Mouse (Mus musculus) stomach, embryonic 14.5 days (tissue): ENCODE measurements around the gene Large2. TPM values are rescaled to one million over a fixed set of nuclear protein-coding genes. Genes with fewer than 3 reads are reported as not detected.

Experiments
- ATAC-seq: fragments of 200-750 bp; cut with Nextera tagmentation; 2 replicates; pipeline ENCODE4 v1.8.0; 2017; ENCODE audit warnings: low read depth, moderate TSS enrichment; ENCODE audit not compliant: insufficient number of reproducible peaks, insufficient read depth, low FRiP score
- H3K27ac ChIP-seq: fragments of 300-500 bp; sonication (generic); 2 replicates; pipeline ENCODE4 v1.5.1; 2014; ENCODE audit warnings: mild to moderate bottlenecking, low read length, moderate library complexity, mixed read lengths
- H3K27me3 ChIP-seq: fragments of 300-500 bp; sonication (generic); 2 replicates; pipeline ENCODE4 v1.6.1; 2014; ENCODE audit warnings: low read length, control low read depth, mixed read lengths; ENCODE audit not compliant: control insufficient read depth, insufficient read depth
- H3K36me3 ChIP-seq: fragments of 300-500 bp; sonication (generic); 2 replicates; pipeline ENCODE4 v1.6.1; 2014; ENCODE audit warnings: mild to moderate bottlenecking, control low read depth, low read length, moderate library complexity, mixed read lengths; ENCODE audit not compliant: control insufficient read depth, insufficient read depth
- H3K4me1 ChIP-seq: fragments of 300-500 bp; sonication (generic); 2 replicates; pipeline ENCODE4 v1.6.1; 2014; ENCODE audit warnings: low read length, control low read depth, mixed read lengths; ENCODE audit not compliant: control insufficient read depth, insufficient read depth
- H3K4me2 ChIP-seq: fragments of 300-500 bp; sonication (generic); replicated peaks from 2 replicates; pipeline ENCODE4 v1.6.1; 2014; ENCODE audit warnings: low read depth, low read length, control low read depth
- H3K4me3 ChIP-seq: fragments of 300-500 bp; sonication (generic); 2 replicates; pipeline ENCODE4 v1.5.1; 2014; ENCODE audit warnings: low read depth, low read length, control low read depth
- H3K9ac ChIP-seq: fragments of 300-500 bp; sonication (generic); replicated peaks from 2 replicates; pipeline ENCODE4 v1.6.1; 2014; ENCODE audit warnings: low read depth, mild to moderate bottlenecking, control low read depth, low read length, moderate library complexity, mixed read lengths
- H3K9me3 ChIP-seq: fragments of 300-500 bp; sonication (generic); 2 replicates; pipeline ENCODE4 v1.6.1; 2016; ENCODE audit warnings: low read depth, low read length, control low read depth; ENCODE audit not compliant: control insufficient read depth
- WGBS: fragments of 180-500 bp; shearing (Covaris S2); extraction: QIAGEN DNeasy Blood & Tissue Kit; methylation state at CpG from one replicate; pipeline ENCODE4 v1.1.7; 2014; 5-methylcytosine and 5-hydroxymethylcytosine counted together
- polyA plus RNA-seq: library from polyadenylated mRNA; unstranded; fragments of >200 nt; fragmentation: Nextera tagmentation; extraction: Ambion mirVana; gene quantifications from 2 replicates; pipeline ENCODE4 v1.2.1, GENCODE M21; 2014

Gene Large2
- polyA plus RNA-seq, 1 experiment from 2014 or later: 14.8 TPM

DNA sequence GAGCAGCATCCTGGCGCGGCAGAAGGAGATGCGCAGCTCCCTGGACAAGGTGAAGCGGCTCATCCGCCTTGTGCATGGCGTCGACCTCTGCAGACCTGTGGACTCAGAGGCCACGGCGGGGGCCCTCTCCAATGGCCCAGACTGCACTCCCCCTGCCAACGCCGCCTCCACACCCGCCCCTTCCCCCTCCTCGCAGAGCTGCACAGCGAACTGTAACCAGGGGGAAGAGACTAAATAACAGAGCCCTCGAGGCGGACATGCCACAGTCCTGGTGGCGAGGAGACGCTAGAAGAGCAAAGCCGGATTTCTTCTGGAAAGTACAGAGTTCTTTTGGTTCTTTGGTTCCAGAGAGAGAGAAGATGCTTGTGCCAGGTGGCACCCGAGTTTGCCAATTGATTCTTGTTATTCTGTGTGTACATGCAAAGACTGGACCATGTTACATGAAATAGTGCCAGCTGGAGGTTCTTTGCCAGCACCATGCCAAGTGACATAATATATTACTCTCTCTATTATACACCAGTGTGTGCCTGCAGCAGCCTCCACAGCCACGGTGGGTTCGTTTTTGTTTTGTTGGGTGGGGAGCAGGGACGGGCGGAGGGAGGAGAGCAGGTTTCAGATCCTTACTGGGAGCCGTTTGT is 14.4 kb downstream of the Large2 start:
- Histone ChIP-seq H3K27me3 (no peaks in the 10 kb centered on the region), H3K27ac (no peak overlapping the region), H3K4me2 (no peak overlapping the region), H3K4me1 (no peaks in the 10 kb centered on the region), H3K36me3 (peaks cover 34% of the 10 kb centered on the region), H3K4me3 (no peak overlapping the region), H3K9ac (no peak overlapping the region), H3K9me3 (no peaks in the 10 kb centered on the region)
- 73% methylated on average over 25 of the region's 25 CpGs for WGBS
- no peak for ATAC-seq

DNA sequence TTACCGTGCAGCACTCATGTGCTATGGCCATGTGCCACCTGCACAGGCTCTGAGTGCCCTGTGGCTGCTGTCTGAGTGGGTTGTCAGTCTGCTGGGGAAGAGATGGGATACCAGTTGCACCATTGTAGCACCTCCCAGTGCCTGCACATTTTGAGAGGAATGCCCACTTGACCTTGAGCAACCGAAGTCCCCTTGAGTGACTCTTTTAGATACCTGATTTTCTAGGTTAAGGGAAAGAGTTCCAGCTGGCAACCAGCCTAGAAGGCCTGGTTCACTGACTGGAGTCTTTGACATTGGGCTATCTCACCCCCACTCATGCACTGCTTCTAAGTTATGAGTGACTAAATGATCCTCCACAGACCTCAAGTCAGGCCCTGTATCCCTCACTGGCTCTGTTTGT is 15.4 kb downstream of the Large2 start:
- no peaks in the 10 kb centered on the region for H3K4me1 ChIP-seq
- H3K27ac ChIP-seq: no peak overlapping the region
- H3K4me3 ChIP-seq: no peak overlapping the region
- no peak for ATAC-seq
- 85% methylated on average over 2 of the region's 2 CpGs for WGBS
- H3K9ac ChIP-seq: no peak overlapping the region
- H3K9me3 ChIP-seq: no peaks in the 10 kb centered on the region
- peaks cover 33% of the 10 kb centered on the region for H3K36me3 ChIP-seq
- no peaks in the 10 kb centered on the region for H3K27me3 ChIP-seq
- no peak overlapping the region for H3K4me2 ChIP-seq

DNA sequence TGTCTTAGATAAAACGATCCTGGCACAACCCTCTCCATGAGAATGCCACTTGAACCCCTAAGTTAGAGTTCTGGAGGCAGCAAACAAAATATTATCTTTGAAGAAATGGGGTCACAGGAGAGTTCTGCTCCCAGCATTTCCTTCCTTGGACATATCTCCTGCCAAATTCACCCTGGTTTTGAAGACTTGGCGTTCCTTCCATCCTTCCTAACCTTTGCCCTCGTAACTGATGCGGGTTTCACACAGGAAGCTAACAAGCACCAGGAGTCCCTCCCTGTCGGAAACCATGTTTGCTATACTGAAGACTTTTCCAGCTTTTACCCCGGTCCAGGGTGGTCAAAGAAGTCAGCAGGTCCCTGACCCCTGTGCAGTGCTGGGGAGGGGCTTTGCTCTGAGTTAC is 20.4 kb downstream of the Large2 start:
- no peak overlapping the region for H3K9ac ChIP-seq
- H3K27ac ChIP-seq: no peak overlapping the region
- peaks cover 52% of the 10 kb centered on the region for H3K36me3 ChIP-seq
- H3K9me3 ChIP-seq: no peaks in the 10 kb centered on the region
- no peak overlapping the region for H3K4me3 ChIP-seq
- no peak overlapping the region for H3K4me2 ChIP-seq
- H3K27me3 ChIP-seq: no peaks in the 10 kb centered on the region
- no peak for ATAC-seq
- no peaks in the 10 kb centered on the region for H3K4me1 ChIP-seq
- WGBS: 49% methylated on average over 6 of the region's 6 CpGs

DNA sequence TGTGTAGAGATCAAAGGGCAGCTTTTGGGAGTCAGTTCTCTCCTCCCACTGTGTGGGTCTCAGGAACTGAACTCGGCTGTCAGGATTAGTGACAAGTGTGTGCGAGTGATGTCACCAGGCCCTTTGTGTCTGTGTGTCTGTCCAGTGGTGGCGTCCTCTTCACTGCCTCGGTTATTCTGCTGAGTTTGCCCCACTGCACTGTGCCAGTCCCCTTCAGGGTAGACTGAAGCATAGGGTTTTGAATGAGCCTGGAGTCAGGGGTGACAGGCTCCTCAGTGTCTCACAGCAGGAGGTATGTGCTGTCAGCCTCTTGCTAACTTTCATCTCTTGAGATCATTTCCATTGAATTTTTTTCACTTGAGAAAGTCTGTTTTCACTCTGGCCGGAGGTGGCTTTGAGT is 21.3 kb downstream of the Large2 start:
- WGBS: 83% methylated on average over 5 of the region's 5 CpGs
- H3K4me1 ChIP-seq: no peaks in the 10 kb centered on the region
- H3K36me3 ChIP-seq: peaks cover 53% of the 10 kb centered on the region
- H3K9me3 ChIP-seq: no peaks in the 10 kb centered on the region
- no peak overlapping the region for H3K4me3 ChIP-seq
- H3K9ac ChIP-seq: no peak overlapping the region
- H3K27me3 ChIP-seq: no peaks in the 10 kb centered on the region
- H3K4me2 ChIP-seq: no peak overlapping the region
- ATAC-seq: no peak
- no peak overlapping the region for H3K27ac ChIP-seq

DNA sequence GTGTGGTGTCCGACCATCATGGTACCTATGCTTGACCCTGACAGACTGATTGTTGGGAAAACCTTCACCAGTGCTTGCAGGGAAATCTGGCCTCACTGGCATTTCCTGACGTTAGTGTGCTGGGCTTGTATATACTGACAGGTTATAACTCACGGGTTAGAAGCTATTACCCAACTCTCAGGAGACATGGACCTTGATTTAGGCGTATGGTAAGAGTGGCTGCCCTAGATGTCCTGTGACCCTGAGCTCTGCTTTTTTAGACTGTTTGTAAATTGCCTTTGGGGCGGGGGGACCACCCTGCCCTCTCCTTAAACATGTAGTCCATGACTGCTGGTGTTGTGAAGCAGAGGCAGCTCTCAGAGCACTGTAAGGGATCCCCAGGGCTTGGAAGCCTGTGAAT is 24.0 kb downstream of the Large2 start:
- no peaks in the 10 kb centered on the region for H3K4me1 ChIP-seq
- H3K27ac ChIP-seq: no peak overlapping the region
- H3K36me3 ChIP-seq: peaks cover 47% of the 10 kb centered on the region

DNA sequence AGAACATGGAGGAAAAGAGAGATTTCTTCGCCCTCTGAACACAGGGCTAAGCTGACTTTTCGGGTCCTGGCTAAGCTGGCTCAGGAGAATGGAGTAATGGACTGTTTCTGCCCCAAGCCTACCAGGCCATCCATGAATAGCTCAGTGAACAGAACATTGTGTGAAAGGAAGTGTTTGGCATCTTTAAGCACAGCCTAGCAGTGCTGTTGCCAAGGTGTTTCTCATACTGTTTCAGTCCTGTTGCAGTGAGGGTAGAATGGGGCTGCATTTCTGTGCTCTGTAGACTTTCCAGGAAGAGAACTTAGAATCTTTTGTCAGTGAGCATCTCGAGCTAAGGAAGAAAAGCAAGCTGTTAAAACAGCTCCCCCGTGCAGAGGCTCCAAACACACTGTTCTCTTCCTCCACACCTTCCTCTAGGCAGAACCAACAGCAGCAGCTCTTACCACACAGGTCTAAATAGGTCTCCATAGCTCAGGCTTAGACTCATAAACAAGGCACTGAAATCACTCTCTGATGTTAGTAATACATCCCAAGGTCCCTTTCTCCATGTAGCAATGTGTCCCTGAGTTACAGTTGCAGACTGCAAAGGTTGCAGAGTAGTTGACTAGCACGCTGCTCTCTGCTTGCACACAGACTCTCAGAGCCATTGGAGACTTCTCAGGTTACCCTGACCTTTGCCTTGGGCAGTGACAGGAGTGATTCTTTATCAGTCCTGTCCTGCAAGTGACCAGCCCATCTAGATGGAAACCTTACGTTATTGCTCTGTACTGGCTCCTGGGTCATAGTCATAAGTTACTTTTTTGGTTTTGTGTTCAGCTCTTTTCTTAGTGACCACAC is 24.9 kb downstream of the Large2 start:
- no peak overlapping the region for H3K4me2 ChIP-seq
- WGBS: 60% methylated on average over 6 of the region's 6 CpGs
- H3K27me3 ChIP-seq: no peaks in the 10 kb centered on the region
- no peak overlapping the region for H3K27ac ChIP-seq
- H3K36me3 ChIP-seq: peaks cover 53% of the 10 kb centered on the region
- no peak for ATAC-seq
- H3K4me3 ChIP-seq: no peak overlapping the region
- H3K9me3 ChIP-seq: no peaks in the 10 kb centered on the region
- no peak overlapping the region for H3K9ac ChIP-seq
- no peaks in the 10 kb centered on the region for H3K4me1 ChIP-seq

More for the DNA sequence above, 24.0 kb downstream of the Large2 start:
- H3K9me3 ChIP-seq: no peaks in the 10 kb centered on the region
- H3K4me2 ChIP-seq: no peak overlapping the region
- ATAC-seq: no peak
- no peak overlapping the region for H3K4me3 ChIP-seq
- WGBS: 41% methylated on average over 5 of the region's 5 CpGs
- no peak overlapping the region for H3K9ac ChIP-seq
- no peaks in the 10 kb centered on the region for H3K27me3 ChIP-seq

DNA sequence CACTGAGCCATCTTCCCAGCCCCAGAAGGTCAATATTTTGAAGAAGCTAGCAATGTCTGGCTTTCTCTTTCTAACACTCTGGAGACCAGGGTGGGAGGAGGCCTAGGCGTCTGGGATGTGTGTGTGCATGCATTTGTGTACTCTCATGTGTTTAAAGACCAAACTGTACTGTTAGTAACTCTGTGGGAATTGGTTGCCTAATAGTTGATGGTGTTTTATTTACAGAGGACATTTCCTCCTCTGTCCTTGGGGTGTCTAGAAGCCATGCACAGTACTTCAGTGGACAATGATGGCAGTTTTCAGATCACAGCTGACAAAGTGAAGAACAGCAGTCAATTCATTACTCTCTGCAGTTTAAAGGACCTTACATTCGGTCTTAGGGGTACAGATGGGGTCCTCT is 27.5 kb downstream of the Large2 start:
- no peaks in the 10 kb centered on the region for H3K9me3 ChIP-seq
- no peak overlapping the region for H3K4me2 ChIP-seq
- H3K9ac ChIP-seq: no peak overlapping the region
- peaks cover 50% of the 10 kb centered on the region for H3K36me3 ChIP-seq
- no peak for ATAC-seq
- no peak overlapping the region for H3K27ac ChIP-seq
- 81% methylated on average over 2 of the region's 2 CpGs for WGBS
- H3K4me1 ChIP-seq: no peaks in the 10 kb centered on the region
- H3K27me3 ChIP-seq: no peaks in the 10 kb centered on the region
- no peak overlapping the region for H3K4me3 ChIP-seq

DNA sequence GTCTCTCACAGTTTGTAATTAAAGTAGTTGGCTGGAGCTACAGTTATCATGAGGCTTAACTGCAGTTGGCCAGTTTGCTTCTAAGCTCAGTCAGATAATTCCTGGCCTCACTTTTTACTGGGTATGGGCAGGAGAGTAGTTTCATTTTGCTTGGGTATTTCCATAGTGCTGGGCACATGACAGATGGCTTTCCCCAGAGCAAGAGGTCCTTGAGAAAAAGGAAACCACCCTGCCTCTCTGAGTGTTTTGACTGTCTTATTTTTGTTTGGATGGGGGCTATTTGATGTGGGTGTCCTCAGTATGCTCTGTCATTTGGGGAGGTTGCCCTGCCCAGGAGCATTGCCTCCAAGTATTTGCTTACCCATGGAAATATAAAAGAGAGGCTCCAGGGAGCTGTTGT is 32.3 kb downstream of the Large2 start:
- ATAC-seq: no peak
- Histone ChIP-seq H3K4me3 (no peak overlapping the region), H3K4me2 (no peak overlapping the region), H3K9me3 (no peaks in the 10 kb centered on the region), H3K27ac (no peak overlapping the region), H3K4me1 (no peaks in the 10 kb centered on the region), H3K36me3 (peaks cover 18% of the 10 kb centered on the region), H3K9ac (no peak overlapping the region), H3K27me3 (no peaks in the 10 kb centered on the region)
